Mouse (Mus musculus) adrenal gland, adult 8-10 months (tissue): ENCODE measurements around the gene Ndufa13. TPM values are rescaled to one million over a fixed set of nuclear protein-coding genes. Genes with fewer than 3 reads are reported as not detected.

Experiments
- total RNA-seq, 4 experiments: library from RNA; stranded (reverse); gene quantifications; 2 replicates each; pipeline ENCODE4 v1.2.4; 2022

Gene Ndufa13
- total RNA-seq, 4 experiments from 2014 or later: 102 to 174 (median 123) TPM

Other genes with a start within 250 kb of the Ndufa13 start
- gene Zfp964, start 248.1 kb downstream of the Ndufa13 start, total RNA-seq: 1 to 10 TPM; 2.4 to 3.6 (median 3.3) TPM
- gene Zfp869, start 191.8 kb downstream of the Ndufa13 start, total RNA-seq: 10 to 100 TPM; 22.4 to 28.2 (median 25.8) TPM
- gene Zfp963, start 152.6 kb downstream of the Ndufa13 start, total RNA-seq: 1 to 10 TPM; 4.0 to 5.6 (median 4.7) TPM
- gene Gm20422, start 127.7 kb downstream of the Ndufa13 start, total RNA-seq: 1 to 10 TPM in 3 of 4 experiments, under 1 TPM in 1; 0.52 to 3.2 (median 2.6) TPM
- gene Atp13a1, start 111.4 kb downstream of the Ndufa13 start, total RNA-seq: 10 to 100 TPM; 38.4 to 44.3 (median 40.4) TPM
- gene Zfp866, start 111.4 kb downstream of the Ndufa13 start, total RNA-seq: 10 to 100 TPM; 22.8 to 34.3 (median 28.7) TPM
- 10 to 100 TPM; 14.3 to 23.7 (median 18.9) TPM for gene Gmip, start 93.9 kb downstream of the Ndufa13 start, total RNA-seq
- 1 to 10 TPM; 2.4 to 4.8 (median 3.6) TPM for gene Lpar2, start 80.1 kb downstream of the Ndufa13 start, total RNA-seq
- 1 to 10 TPM; 1.7 to 3.7 (median 2.7) TPM for gene Pbx4, start 70.1 kb downstream of the Ndufa13 start, total RNA-seq
- gene Cilp2, start 14.9 kb downstream of the Ndufa13 start, total RNA-seq: under 1 TPM in 2 of 4 experiments, not detected in 2; 0.06 to 0.08 TPM
- under 1 TPM; 0.34 to 0.59 (median 0.38) TPM for gene Tssk6, start 374 bp downstream of the Ndufa13 start, total RNA-seq
- gene Yjefn3, start 154 bp upstream of the Ndufa13 start, total RNA-seq: 1 to 10 TPM in 1 of 4 experiments, under 1 TPM in 1, not detected in 2; 0.38 to 1.3 TPM
- 100 to 1,000 TPM in 3 of 4 experiments, 10 to 100 TPM in 1; 99.1 to 124 (median 106) TPM for gene Gatad2a, start 93.8 kb upstream of the Ndufa13 start, total RNA-seq
- 10 to 100 TPM; 58.7 to 77.4 (median 63.3) TPM for gene Mau2, start 140.2 kb upstream of the Ndufa13 start, total RNA-seq
- 10 to 100 TPM; 31.6 to 53.3 (median 39.2) TPM for gene Sugp1, start 140.3 kb upstream of the Ndufa13 start, total RNA-seq
- 1 to 10 TPM in 2 of 4 experiments, under 1 TPM in 2; 0.17 to 1.2 (median 0.85) TPM for gene Tm6sf2, start 170.4 kb upstream of the Ndufa13 start, total RNA-seq
- 1 to 10 TPM in 2 of 4 experiments, under 1 TPM in 2; 0.21 to 1.9 (median 0.92) TPM for gene Hapln4, start 180.9 kb upstream of the Ndufa13 start, total RNA-seq
- gene Ncan, start 218.3 kb upstream of the Ndufa13 start, total RNA-seq: 1 to 10 TPM in 1 of 4 experiments, under 1 TPM in 3; 0.20 to 1.5 (median 0.36) TPM
- gene Nr2c2ap, start 228.8 kb upstream of the Ndufa13 start, total RNA-seq: 10 to 100 TPM; 24.5 to 26.7 (median 25.1) TPM
- 10 to 100 TPM; 15.9 to 24.7 (median 21.9) TPM for gene Rfxank, start 236.6 kb upstream of the Ndufa13 start, total RNA-seq
- gene Borcs8, start 236.9 kb upstream of the Ndufa13 start, total RNA-seq: 10 to 100 TPM; 49.9 to 65.3 (median 59.3) TPM
- 1 to 10 TPM in 2 of 4 experiments, under 1 TPM in 2; 0.70 to 1.4 (median 0.99) TPM for gene Mef2b, start 237.2 kb upstream of the Ndufa13 start, total RNA-seq